Mouse (Mus musculus) embryonic fibroblast, embryonic 13.5 days (primary cell): ENCODE data around the gene Vwa3b.

Experiments used
- CTCF ChIP-seq: IDR thresholded peaks from 2 replicates; pipeline ENCODE4 v1.5.1; 2011; ENCODE audit warnings: mild to moderate bottlenecking, control low read depth, low read length, moderate library complexity, borderline replicate concordance; ENCODE audit not compliant: insufficient read depth
- POLR2A ChIP-seq: IDR thresholded peaks from 2 replicates; pipeline ENCODE4 v1.6.1; 2011; ENCODE audit warnings: low read depth, mild to moderate bottlenecking, control low read depth, low read length, moderate library complexity

DNA sequence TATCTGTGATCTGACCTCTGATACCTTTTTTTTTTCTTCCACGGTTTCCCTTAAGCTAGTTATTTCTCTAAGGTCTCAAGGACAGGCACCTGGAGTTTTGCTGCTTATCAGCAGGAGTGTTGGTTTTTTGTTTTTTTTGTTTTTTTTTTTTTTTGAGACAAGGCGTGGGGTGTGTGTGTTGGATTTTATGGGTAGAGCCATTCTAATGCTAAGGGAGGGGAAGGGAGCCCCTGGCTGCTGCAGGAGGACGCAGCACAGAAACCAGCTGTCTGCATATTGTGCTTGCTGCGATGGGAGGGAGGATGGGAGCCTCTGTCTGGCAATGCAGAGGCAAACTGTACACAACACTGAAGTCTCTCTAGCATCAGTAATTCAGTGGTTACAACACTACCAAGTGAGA is 22.8 kb downstream of the Vwa3b start:
- TF ChIP-seq CTCF: no peak
- TF ChIP-seq POLR2A: no peak
